Mouse (Mus musculus): ENCODE measurements at regions not wholly inside any gene's neighbourhood (a gene's known extent, or its start where the extent isn't known, plus 50 kb on each side); places are given as distances from the start of the nearest gene placed in this dataset.

DNA sequence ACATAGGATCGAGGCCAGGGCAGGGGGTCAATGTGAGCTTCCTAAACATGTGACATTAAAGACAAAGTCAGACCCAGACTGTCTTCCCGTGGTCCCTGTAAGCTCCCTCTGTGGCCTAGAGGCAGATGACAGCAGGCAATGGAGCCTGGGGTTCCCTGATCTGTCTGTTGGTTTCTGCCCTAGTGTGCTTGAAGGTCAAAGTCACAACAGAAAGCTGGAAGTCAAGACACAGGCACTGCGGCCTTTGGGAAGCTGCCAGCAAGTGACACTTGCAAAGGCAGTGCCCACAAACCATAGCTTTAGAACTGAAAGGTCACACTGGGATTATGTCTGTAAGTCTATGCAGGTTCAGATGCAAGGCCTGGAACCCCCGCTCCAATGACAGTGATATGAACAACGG lies 206.0 kb upstream of the Kit start:
- TF ChIP-seq CTCF (IDR thresholded peaks at IDR 0.05; ENCODE audit: low read depth, low read length), result no peak
- TF ChIP-seq POLR2A (IDR thresholded peaks at IDR 0.05; ENCODE audit: borderline replicate concordance, low read depth, low read length), result no peak

All from bone marrow macrophage, adult 2 months (primary cell).